Mouse (Mus musculus): ENCODE data around the gene Prr22. TPM values are rescaled to one million over a fixed set of nuclear protein-coding genes. Genes with fewer than 3 reads are reported as not detected.

Gene Prr22
- 1.8 TPM for polyA plus RNA-seq (2017; shearing (Covaris generic))

GRCm38 (mm10) chr17:56769950-56770349 lies at the start of gene Prr22:
Gene Prr22 (plus strand): TSS chr17:56770250.

GRCm38 (mm10) chr17:56757416-56758123 lies 12.5 kb upstream of the Prr22 start, which contains the start of gene Nrtn:
Gene Nrtn (minus strand): TSS chr17:56757530.

GRCm38 (mm10) chr17:56764474-56765354 lies 5.3 kb upstream of the Prr22 start, which contains the start of gene Dus3l:
Gene Dus3l (plus strand): TSS chr17:56764757.

Other genes starting within 250 kb of the Prr22 start
- 1.4 TPM for gene Gm20219, start 215.9 kb upstream of the Prr22 start, polyA plus RNA-seq (2017; shearing (Covaris generic))
- 151 TPM for gene Safb2, start 185.7 kb upstream of the Prr22 start, polyA plus RNA-seq (2017; shearing (Covaris generic))
- gene Safb, start 185.4 kb upstream of the Prr22 start, polyA plus RNA-seq (2017; shearing (Covaris generic)) = 170 TPM
- gene 2410015M20Rik, start 160.5 kb upstream of the Prr22 start, polyA plus RNA-seq (2017; shearing (Covaris generic)) = 197 TPM
- gene Rpl36, start 156.8 kb upstream of the Prr22 start, polyA plus RNA-seq (2017; shearing (Covaris generic)) = 1,792 TPM
- gene Lonp1, start 143.4 kb upstream of the Prr22 start, polyA plus RNA-seq (2017; shearing (Covaris generic)) = 47.3 TPM
- 2.0 TPM for gene Catsperd, start 142.1 kb upstream of the Prr22 start, polyA plus RNA-seq (2017; shearing (Covaris generic))
- 110 TPM for gene Ranbp3, start 97.0 kb upstream of the Prr22 start, polyA plus RNA-seq (2017; shearing (Covaris generic))
- gene Ndufa11, start 52.5 kb upstream of the Prr22 start, polyA plus RNA-seq (2017; shearing (Covaris generic)) = 249 TPM
- 21.2 TPM for gene Vmac, start 52.2 kb upstream of the Prr22 start, polyA plus RNA-seq (2017; shearing (Covaris generic))
- 0.18 TPM for gene Nrtn, start 12.7 kb upstream of the Prr22 start, polyA plus RNA-seq (2017; shearing (Covaris generic))
- gene Dus3l, start 5.5 kb upstream of the Prr22 start, polyA plus RNA-seq (2017; shearing (Covaris generic)) = 57.9 TPM
- gene Rfx2, start 60.8 kb downstream of the Prr22 start, polyA plus RNA-seq (2017; shearing (Covaris generic)) = 1.4 TPM
- not detected for gene Acsbg2, start 104.2 kb downstream of the Prr22 start, polyA plus RNA-seq (2017; shearing (Covaris generic))
- gene 1700061G19Rik, start 105.2 kb downstream of the Prr22 start, polyA plus RNA-seq (2017; shearing (Covaris generic)) = 0.24 TPM
- 42.0 TPM for gene Mllt1, start 165.2 kb downstream of the Prr22 start, polyA plus RNA-seq (2017; shearing (Covaris generic))
- gene Acer1, start 211.9 kb downstream of the Prr22 start, polyA plus RNA-seq (2017; shearing (Covaris generic)) = not detected
- gene Clpp, start 220.1 kb downstream of the Prr22 start, polyA plus RNA-seq (2017; shearing (Covaris generic)) = 76.9 TPM
- 34.2 TPM for gene Alkbh7, start 227.1 kb downstream of the Prr22 start, polyA plus RNA-seq (2017; shearing (Covaris generic))
- 1.6 TPM for gene Pspn, start 229.8 kb downstream of the Prr22 start, polyA plus RNA-seq (2017; shearing (Covaris generic))
- 90.6 TPM for gene Gtf2f1, start 241.0 kb downstream of the Prr22 start, polyA plus RNA-seq (2017; shearing (Covaris generic))
- gene Gm17949, start 241.2 kb downstream of the Prr22 start, polyA plus RNA-seq (2017; shearing (Covaris generic)) = 0.61 TPM